Mouse (Mus musculus): ENCODE data around the gene Depdc1b. TPM values are rescaled to one million over a fixed set of nuclear protein-coding genes. Genes with fewer than 3 reads are reported as not detected.

Depdc1b gene
- polyA plus RNA-seq, 1 experiment, result 10.4 TPM

DNA sequence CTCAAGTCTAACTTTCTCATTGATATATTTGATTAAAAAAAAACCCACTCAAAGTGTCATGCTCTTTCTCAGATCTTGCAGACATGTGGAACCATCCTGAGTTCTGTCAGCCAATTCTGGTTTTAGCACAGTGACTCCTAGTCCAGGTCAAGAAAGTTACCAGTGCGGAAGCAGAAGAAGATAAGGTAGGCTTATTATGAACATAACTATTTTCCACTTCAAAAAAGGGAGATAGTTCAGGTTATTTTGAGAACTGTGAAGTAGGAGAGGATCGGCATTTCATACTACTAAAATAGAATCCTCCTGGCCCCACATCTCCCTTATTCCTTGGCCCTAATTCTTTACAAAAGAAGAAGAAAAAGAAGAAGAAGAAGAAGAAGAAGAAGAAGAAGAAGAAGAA, 121.3 kb downstream of the Depdc1b start:
- H3K4me1 ChIP-seq (replicated peaks; ENCODE audit: control insufficient read depth, insufficient read depth, low read length), result no peaks in the 10 kb centered on the region
- no peak overlapping the region for H3K4me3 ChIP-seq (ENCODE audit: control insufficient read depth, insufficient read depth, low read length)
- H3K27me3 ChIP-seq (ENCODE audit: control insufficient read depth, insufficient read depth, low read length), result no peaks in the 10 kb centered on the region
- WGBS, result 92% methylated on average over 2 of the region's 2 CpGs
- TF ChIP-seq POLR2A (IDR thresholded peaks at IDR 0.05; ENCODE audit: control insufficient read depth, extremely low read depth, insufficient read depth, low read length, poor library complexity) (no peak), CTCF (IDR thresholded peaks at IDR 0.05; ENCODE audit: borderline replicate concordance, control insufficient read depth, extremely low read depth, insufficient read depth, low read length, poor library complexity) (no peak)
- H3K27ac ChIP-seq (ENCODE audit: control insufficient read depth, insufficient read depth, low read length), result no peak overlapping the region
- no peaks in the 10 kb centered on the region for H3K36me3 ChIP-seq (ENCODE audit: control insufficient read depth, insufficient read depth, low read length)
- DNase-seq, result no peak

- 96% methylated on average over 1 of the region's 1 CpGs for WGBS
- Histone ChIP-seq H3K27me3 (ENCODE audit: control insufficient read depth, insufficient read depth, low read length) (no peaks in the 10 kb centered on the region), H3K4me3 (ENCODE audit: control insufficient read depth, insufficient read depth, low read length) (no peak overlapping the region), H3K27ac (ENCODE audit: control insufficient read depth, insufficient read depth, low read length) (no peak overlapping the region), H3K36me3 (ENCODE audit: control insufficient read depth, insufficient read depth, low read length) (no peaks in the 10 kb centered on the region), H3K4me1 (replicated peaks; ENCODE audit: control insufficient read depth, insufficient read depth, low read length) (no peaks in the 10 kb centered on the region)
- DNase-seq, result no peak
- TF ChIP-seq CTCF (IDR thresholded peaks at IDR 0.05; ENCODE audit: borderline replicate concordance, control insufficient read depth, extremely low read depth, insufficient read depth, low read length, poor library complexity) (no peak), POLR2A (IDR thresholded peaks at IDR 0.05; ENCODE audit: control insufficient read depth, extremely low read depth, insufficient read depth, low read length, poor library complexity) (no peak)
These were observed 122.9 kb downstream of the Depdc1b start for GRCm38 (mm10) chr13:108439012-108439411.

DNA sequence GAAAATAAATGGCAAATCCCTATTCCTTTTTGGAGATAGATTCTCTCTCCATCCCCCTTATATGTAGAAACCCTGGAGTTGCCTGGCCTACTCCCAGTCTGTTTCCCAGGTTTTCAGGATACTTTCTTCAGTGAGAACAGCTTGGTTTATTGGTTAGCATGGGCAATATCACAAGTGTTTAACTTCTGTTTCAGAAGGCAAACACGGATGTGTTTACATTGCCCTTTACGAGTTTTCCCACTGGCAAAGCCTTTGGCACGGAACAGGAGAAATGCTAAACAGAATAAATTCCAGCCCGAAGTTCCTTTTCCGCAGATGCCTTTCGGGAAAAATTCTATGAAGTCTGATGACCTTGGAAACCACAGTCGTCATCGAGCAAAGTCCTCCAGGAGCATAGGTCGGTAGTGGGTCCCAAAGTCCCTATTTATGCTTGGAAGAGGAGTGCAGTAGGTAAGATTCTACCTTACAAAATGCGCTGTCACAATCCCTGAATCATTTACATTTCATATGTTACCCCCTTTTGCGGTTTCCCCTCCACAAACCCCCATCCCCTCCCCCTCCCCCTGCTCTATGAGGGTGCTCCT, 132.3 kb downstream of the Depdc1b start:
- WGBS, result 87% methylated on average over 11 of the region's 11 CpGs
- no peak overlapping the region for H3K27ac ChIP-seq (ENCODE audit: control insufficient read depth, insufficient read depth, low read length)
- no peaks in the 10 kb centered on the region for H3K36me3 ChIP-seq (ENCODE audit: control insufficient read depth, insufficient read depth, low read length)
- H3K4me1 ChIP-seq (replicated peaks; ENCODE audit: control insufficient read depth, insufficient read depth, low read length), result no peaks in the 10 kb centered on the region
- no peak for DNase-seq
- H3K4me3 ChIP-seq (ENCODE audit: control insufficient read depth, insufficient read depth, low read length), result no peak overlapping the region
- H3K27me3 ChIP-seq (ENCODE audit: control insufficient read depth, insufficient read depth, low read length), result no peaks in the 10 kb centered on the region
- TF ChIP-seq POLR2A (IDR thresholded peaks at IDR 0.05; ENCODE audit: control insufficient read depth, extremely low read depth, insufficient read depth, low read length, poor library complexity) (no peak), CTCF (IDR thresholded peaks at IDR 0.05; ENCODE audit: borderline replicate concordance, control insufficient read depth, extremely low read depth, insufficient read depth, low read length, poor library complexity) (no peak)

DNA sequence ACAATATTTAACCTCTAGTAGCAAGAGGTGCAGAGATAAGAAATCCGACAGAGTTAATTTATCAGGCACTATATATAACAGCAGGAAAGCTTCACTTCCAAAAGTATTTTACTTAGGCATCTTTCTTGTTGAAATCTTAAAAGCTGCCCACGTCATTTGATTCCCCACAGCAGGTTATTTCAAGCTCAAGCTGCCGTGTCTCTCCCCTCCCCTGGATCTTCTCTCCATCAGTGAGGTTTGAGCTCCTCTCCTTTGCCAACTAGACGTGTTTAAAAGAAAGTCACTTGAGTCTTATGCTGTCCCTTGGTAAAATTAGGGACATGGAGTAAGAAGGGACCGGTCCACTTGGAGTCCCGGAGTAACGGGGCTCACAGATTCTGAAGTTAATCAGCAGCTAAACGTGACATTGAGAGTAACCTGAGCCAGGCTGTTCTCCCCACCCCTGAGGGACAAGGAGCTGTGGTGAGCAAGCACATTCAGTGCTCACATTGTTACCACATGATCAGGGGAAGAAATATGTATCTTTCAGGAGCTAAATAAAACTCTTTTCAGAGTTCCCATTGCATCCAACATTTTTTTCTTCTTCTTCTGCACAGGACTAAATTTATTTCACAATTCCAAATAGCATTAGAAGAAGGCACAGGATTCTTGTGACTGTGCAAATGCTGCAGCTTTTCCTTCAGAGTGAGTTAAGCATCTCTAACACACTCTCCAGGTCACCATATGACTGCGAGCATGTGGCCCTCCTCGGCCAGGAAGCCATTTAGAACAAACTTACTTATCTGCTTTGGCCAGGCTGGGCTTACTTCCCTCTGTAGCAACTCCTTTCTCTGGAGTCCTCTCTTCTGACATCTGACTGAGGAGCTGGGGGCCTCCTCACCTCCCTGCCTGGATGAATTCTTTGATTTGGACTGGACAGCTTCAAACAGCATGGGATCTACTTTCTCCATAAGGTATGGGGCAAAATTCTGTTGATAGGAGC, 133.3 kb downstream of the Depdc1b start, which contains the start of gene Pde4d:
Gene Pde4d (plus strand): TSS at position 833 of the 982 bp plus-strand sequence.
- TF ChIP-seq CTCF (IDR thresholded peaks at IDR 0.05; ENCODE audit: borderline replicate concordance, control insufficient read depth, extremely low read depth, insufficient read depth, low read length, poor library complexity) (no peak), POLR2A (IDR thresholded peaks at IDR 0.05; ENCODE audit: control insufficient read depth, extremely low read depth, insufficient read depth, low read length, poor library complexity) (no peak)
- no peaks in the 10 kb centered on the region for H3K27me3 ChIP-seq (ENCODE audit: control insufficient read depth, insufficient read depth, low read length)
- DNase-seq, result no peak
- H3K4me3 ChIP-seq (ENCODE audit: control insufficient read depth, insufficient read depth, low read length), result no peak within 1 kb of the TSS
- no peak within 1 kb of the TSS for H3K27ac ChIP-seq (ENCODE audit: control insufficient read depth, insufficient read depth, low read length)
- 61% methylated on average over 10 of the region's 10 CpGs for whole genome bisulfite sequencing
- H3K4me1 ChIP-seq (replicated peaks; ENCODE audit: control insufficient read depth, insufficient read depth, low read length), result no peaks in the 10 kb centered on the region
- H3K36me3 ChIP-seq (ENCODE audit: control insufficient read depth, insufficient read depth, low read length), result no peaks in the 10 kb centered on the region

DNA sequence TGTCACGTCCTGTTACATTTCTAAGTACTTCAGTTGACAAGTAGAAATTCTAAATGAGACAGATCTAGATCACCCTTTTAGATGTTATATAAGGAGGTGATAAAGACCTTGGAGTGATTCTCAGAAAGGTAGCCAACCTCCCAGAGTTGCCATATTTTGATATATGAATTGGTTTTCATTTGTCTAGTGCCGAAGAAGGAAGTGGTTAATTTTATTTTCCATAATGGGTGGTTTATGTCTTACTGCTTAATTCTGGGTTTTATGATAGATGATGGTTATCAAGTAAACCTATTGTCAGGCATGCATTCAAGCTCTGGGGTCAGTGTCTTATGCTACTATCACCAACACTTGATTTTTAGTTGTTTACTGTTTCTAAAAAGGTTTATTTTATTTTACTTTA, 135.0 kb downstream of the Depdc1b start:
- Histone ChIP-seq H3K27me3 (ENCODE audit: control insufficient read depth, insufficient read depth, low read length) (no peaks in the 10 kb centered on the region), H3K4me3 (ENCODE audit: control insufficient read depth, insufficient read depth, low read length) (no peak overlapping the region), H3K27ac (ENCODE audit: control insufficient read depth, insufficient read depth, low read length) (no peak overlapping the region), H3K36me3 (ENCODE audit: control insufficient read depth, insufficient read depth, low read length) (no peaks in the 10 kb centered on the region), H3K4me1 (replicated peaks; ENCODE audit: control insufficient read depth, insufficient read depth, low read length) (no peaks in the 10 kb centered on the region)
- WGBS, result 43% methylated on average over 2 of the region's 2 CpGs
- no peak for DNase-seq
- TF ChIP-seq POLR2A (IDR thresholded peaks at IDR 0.05; ENCODE audit: control insufficient read depth, extremely low read depth, insufficient read depth, low read length, poor library complexity), result no peak
- TF ChIP-seq CTCF (IDR thresholded peaks at IDR 0.05; ENCODE audit: borderline replicate concordance, control insufficient read depth, extremely low read depth, insufficient read depth, low read length, poor library complexity), result no peak

- DNase-seq, result no peak
- TF ChIP-seq CTCF (IDR thresholded peaks at IDR 0.05; ENCODE audit: borderline replicate concordance, control insufficient read depth, extremely low read depth, insufficient read depth, low read length, poor library complexity), result no peak
- no peak for TF ChIP-seq POLR2A (IDR thresholded peaks at IDR 0.05; ENCODE audit: control insufficient read depth, extremely low read depth, insufficient read depth, low read length, poor library complexity)
- Histone ChIP-seq H3K4me3 (ENCODE audit: control insufficient read depth, insufficient read depth, low read length) (no peak overlapping the region), H3K27me3 (ENCODE audit: control insufficient read depth, insufficient read depth, low read length) (no peaks in the 10 kb centered on the region), H3K27ac (ENCODE audit: control insufficient read depth, insufficient read depth, low read length) (no peak overlapping the region), H3K36me3 (ENCODE audit: control insufficient read depth, insufficient read depth, low read length) (no peaks in the 10 kb centered on the region), H3K4me1 (replicated peaks; ENCODE audit: control insufficient read depth, insufficient read depth, low read length) (no peaks in the 10 kb centered on the region)
- WGBS, result 40% methylated on average over 6 of the region's 6 CpGs
These were observed 137.2 kb downstream of the Depdc1b start for GRCm38 (mm10) chr13:108453064-108453919.

Other genes with a start within 250 kb of the Depdc1b start
- 4.1 and 5.0 TPM in 2 replicates for gene Ndufaf2, start 157.7 kb upstream of the Depdc1b start, polyA plus RNA-seq (2012; rRNA removed)
- 15.3 and 17.4 TPM in 2 replicates for gene Ercc8, start 157.6 kb upstream of the Depdc1b start, polyA plus RNA-seq (2012; rRNA removed)
- 0.87 and 1.2 TPM in 2 replicates for gene Elovl7, start 101.9 kb upstream of the Depdc1b start, polyA plus RNA-seq (2012; rRNA removed)
- gene Pde4d, start 133.6 kb downstream of the Depdc1b start, polyA plus RNA-seq (2012; rRNA removed), result 35.2 and 45.6 TPM in 2 replicates